10 mouse cellular contexts compared by ENCODE assay signal in genomic region chr3:94480291-94480884, GRCm38 (mm10). TPM values are rescaled to one million over a fixed set of nuclear protein-coding genes. Genes with fewer than 3 reads are reported as not detected.
DNase-seq lines count a peak whose midpoint lies in the region; ATAC-seq lines count a peak whose summit lies in the region.
"Had no signal": no experiment of that assay in that cellular context is flagged by ENCODE, and none has a peak within 500 bp of the region (broad histone marks: within the 10 kb centered on the region; RNA-seq: fewer than 3 reads in every experiment).

Gene Riiad1, minus strand, starts transcription at chr3:94480341.

- H3K36me3 ChIP-seq in heart, embryonic 12.5 days, result no peaks in the 10 kb centered on the region
- H3K36me3 ChIP-seq in forebrain, embryonic 14.5 days (ENCODE audit: control insufficient read depth, insufficient read depth, low read length), result peaks cover 30% of the 10 kb centered on the region
- no peaks in the 10 kb centered on the region for H3K36me3 ChIP-seq in midbrain, embryonic 11.5 days (ENCODE audit: control insufficient read depth, insufficient read depth, low read length)
- H3K36me3 ChIP-seq: liver, embryonic 15.5 days had no signal

- 11% methylated on average over 16 of the region's 16 CpGs for WGBS in heart, embryonic 12.5 days
- 15% methylated on average over 16 of the region's 16 CpGs for WGBS in forebrain, embryonic 14.5 days
- whole genome bisulfite sequencing in midbrain, embryonic 11.5 days, result 10% methylated on average over 16 of the region's 16 CpGs

- H3K4me3 ChIP-seq in heart, embryonic 12.5 days, result 0 out of 2 replicates have a peak within 1 kb of the TSS, but pooled peaks have one; percentile 10
- peak within 1 kb of the TSS; percentile 61 for H3K4me3 ChIP-seq in forebrain, embryonic 14.5 days (ENCODE audit: low read depth, low read length)
- H3K4me3 ChIP-seq in midbrain, embryonic 11.5 days (ENCODE audit: low read depth, low read length), result peak within 1 kb of the TSS; percentile 56
- H3K4me3 ChIP-seq: liver, embryonic 15.5 days had no signal

- H3K27ac ChIP-seq in heart, embryonic 12.5 days (ENCODE audit: poor library complexity, severe bottlenecking), result no peak within 1 kb of the TSS
- peak within 1 kb of the TSS; percentile 93 for H3K27ac ChIP-seq in forebrain, embryonic 14.5 days (ENCODE audit: low read depth, low read length)
- H3K27ac ChIP-seq in midbrain, embryonic 11.5 days (ENCODE audit: low read depth, low read length), result peak within 1 kb of the TSS; percentile 49
- H3K27ac ChIP-seq: liver, embryonic 15.5 days had no signal

- H3K9me3 ChIP-seq in heart, embryonic 12.5 days (replicated peaks), result no peaks in the 10 kb centered on the region
- H3K9me3 ChIP-seq in forebrain, embryonic 14.5 days (replicated peaks; ENCODE audit: control insufficient read depth, low read length), result no peaks in the 10 kb centered on the region
- no peaks in the 10 kb centered on the region for H3K9me3 ChIP-seq in midbrain, embryonic 11.5 days (ENCODE audit: control insufficient read depth, low read length)
- H3K9me3 ChIP-seq: liver, embryonic 15.5 days had no signal

- peak within 1 kb of the TSS; percentile 56 for H3K4me2 ChIP-seq in heart, embryonic 12.5 days
- H3K4me2 ChIP-seq in forebrain, embryonic 14.5 days (ENCODE audit: low read length), result peak within 1 kb of the TSS; percentile 86
- peak within 1 kb of the TSS; percentile 59 for H3K4me2 ChIP-seq in midbrain, embryonic 11.5 days
- H3K4me2 ChIP-seq: liver, embryonic 15.5 days had no signal

- H3K27me3 ChIP-seq in heart, embryonic 12.5 days (replicated peaks), result peaks cover 35% of the 10 kb centered on the region
- H3K27me3 ChIP-seq in forebrain, embryonic 14.5 days (replicated peaks; ENCODE audit: control insufficient read depth, insufficient read depth, low read length), result no peaks in the 10 kb centered on the region
- H3K27me3 ChIP-seq in midbrain, embryonic 11.5 days (ENCODE audit: control insufficient read depth, insufficient read depth, low read length), result no peaks in the 10 kb centered on the region

- ATAC-seq in heart, embryonic 12.5 days (ENCODE audit: insufficient number of reproducible peaks, low FRiP score), result no peak
- no peak for ATAC-seq in forebrain, embryonic 14.5 days
- ATAC-seq in midbrain, embryonic 11.5 days (ENCODE audit: low FRiP score), result no peak

- peaks cover 37% of the 10 kb centered on the region for H3K4me1 ChIP-seq in heart, embryonic 12.5 days (replicated peaks)
- H3K4me1 ChIP-seq in forebrain, embryonic 14.5 days (ENCODE audit: control insufficient read depth, insufficient read depth, low read length), result peaks cover 62% of the 10 kb centered on the region
- peaks cover 62% of the 10 kb centered on the region for H3K4me1 ChIP-seq in midbrain, embryonic 11.5 days (ENCODE audit: control insufficient read depth, insufficient read depth, low read length)

- intact Hi-C loops in heart, postnatal 10 days (cut with DNase I), result no loop called here

- DNase-seq in heart, postnatal 10 days, result no peak
- DNase-seq in MN1 (ENCODE audit: low spot score), result peak; percentile 61
- peak; percentile 38 for DNase-seq in forebrain, embryonic 14.5 days (ENCODE audit: low spot score)
- DNase-seq in midbrain, embryonic 11.5 days (ENCODE audit: low spot score, missing footprints), result no peak
- no peak for DNase-seq in frontal cortex, postnatal 14 days (ENCODE audit: low spot score in 2 of 2)
- DNase-seq in urinary bladder, postnatal 14 days (ENCODE audit: low spot score), result no peak
- no peak for DNase-seq in right cerebral cortex, postnatal 25 days

- H3K9ac ChIP-seq in heart, embryonic 12.5 days, result no peak within 1 kb of the TSS
- H3K9ac ChIP-seq in forebrain, embryonic 14.5 days (ENCODE audit: low read length), result peak within 1 kb of the TSS; percentile 90
- peak within 1 kb of the TSS; percentile 83 for H3K9ac ChIP-seq in midbrain, embryonic 11.5 days (ENCODE audit: low read length)
- H3K9ac ChIP-seq: liver, embryonic 15.5 days had no signal

RNA-seq across cellular contexts. Expression of gene Riiad1, which starts in this region (rescaled TPM):
- polyA plus RNA-seq in heart, embryonic 12.5 days (2016; fragmentation: Nextera tagmentation; extraction: Ambion mirVana), result 5.3 and 5.7 TPM in 2 replicates
- under 1 TPM; 0.89 to 0.99 TPM for total RNA-seq in heart, postnatal 10 days (2021)
- 14.7 and 19.2 TPM in 2 replicates for polyA plus RNA-seq in forebrain, embryonic 14.5 days (2014; fragmentation: Nextera tagmentation; extraction: Ambion mirVana)
- 15.3 TPM in 2 replicates for polyA plus RNA-seq in midbrain, embryonic 11.5 days (2014; fragmentation: Nextera tagmentation; extraction: Ambion mirVana)
- total RNA-seq: hematopoietic stem cell, adult 5-6 weeks had no signal

Comparison
In these comparisons a context has a peak if more than half of its experiments do, and no peak if none do; other contexts are left out.
1. H3K4me3 ChIP-seq: peak in every context shown above with its lines; median percentile 61 in forebrain, embryonic 14.5 days; 56 in midbrain, embryonic 11.5 days; 10 in heart, embryonic 12.5 days.
2. DNase-seq: peak in MN1 (single experiment) and forebrain, embryonic 14.5 days (single experiment); none in heart, postnatal 10 days (0 of 2), midbrain, embryonic 11.5 days (single experiment), frontal cortex, postnatal 14 days (0 of 2), urinary bladder, postnatal 14 days (single experiment) and right cerebral cortex, postnatal 25 days (single experiment).
3. Peak in every context shown above with its lines, with median percentiles within 50 percentile points of each other: H3K4me2 ChIP-seq.